Mouse (Mus musculus) cerebellum, adult 11-12 months (tissue): Measurements from ENCODE around the gene Lyar.
A peak's percentile ranks its signal among the peaks of the same experiment; 100 is the strongest.

Experiments used
- DNase-seq: peaks from one replicate; pipeline ENCODE4 v3.0.0; 2022

Gene Lyar

DNA sequence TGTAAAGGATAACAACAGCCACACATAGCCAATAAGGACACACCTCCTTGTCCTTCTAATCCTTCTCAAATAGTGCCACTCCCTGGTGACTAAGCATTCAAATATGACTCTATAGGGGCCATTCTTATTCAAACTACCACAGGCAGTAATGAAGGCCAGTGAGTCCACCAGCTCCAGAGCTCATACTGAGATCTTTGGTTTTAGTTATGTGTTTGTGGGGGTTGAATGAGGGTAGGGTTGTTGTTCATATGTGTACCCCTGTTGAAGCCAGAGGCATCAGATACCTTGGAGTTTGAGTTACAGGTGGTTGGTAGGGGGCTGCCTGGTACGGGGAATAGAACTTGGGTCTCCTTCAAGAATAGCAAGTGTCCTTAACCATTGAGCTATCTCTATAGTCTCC lies 36.3 kb downstream of the Lyar start:
- no peak for DNase-seq

DNA sequence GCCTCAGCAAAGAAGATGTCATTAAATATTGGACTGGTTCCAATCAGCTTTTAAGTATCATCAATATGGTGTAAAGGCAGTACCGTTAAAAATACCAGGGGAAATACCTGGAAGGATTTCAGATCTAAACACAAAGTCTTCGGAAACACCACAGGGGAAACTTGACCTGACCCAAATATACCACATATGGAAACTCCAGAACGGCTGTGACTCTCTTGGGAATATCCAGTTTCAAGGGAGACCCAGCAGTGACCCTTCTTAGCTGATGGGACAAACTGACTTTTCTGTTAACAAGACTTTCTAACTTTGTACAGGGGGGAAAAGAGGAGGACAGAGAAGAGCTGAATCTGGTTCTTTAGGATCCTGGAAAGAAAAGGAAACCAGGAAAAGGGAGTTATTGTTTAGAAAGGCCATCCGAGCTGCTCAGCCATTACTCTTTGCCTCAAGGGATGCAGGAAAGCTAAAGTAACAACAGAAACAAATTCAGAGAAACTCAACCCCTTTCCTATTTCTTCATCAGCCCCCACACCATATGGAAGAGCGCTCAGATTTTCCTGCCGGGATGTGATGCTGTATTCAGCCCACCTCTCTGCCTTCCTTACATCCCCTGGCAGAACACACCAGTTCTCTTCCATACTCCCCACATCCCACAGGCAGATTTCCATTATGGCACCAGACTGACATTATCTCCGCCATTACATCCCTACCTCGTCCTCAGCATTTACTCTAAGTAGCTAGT lies 37.9 kb downstream of the Lyar start:
- no peak for DNase-seq

DNA sequence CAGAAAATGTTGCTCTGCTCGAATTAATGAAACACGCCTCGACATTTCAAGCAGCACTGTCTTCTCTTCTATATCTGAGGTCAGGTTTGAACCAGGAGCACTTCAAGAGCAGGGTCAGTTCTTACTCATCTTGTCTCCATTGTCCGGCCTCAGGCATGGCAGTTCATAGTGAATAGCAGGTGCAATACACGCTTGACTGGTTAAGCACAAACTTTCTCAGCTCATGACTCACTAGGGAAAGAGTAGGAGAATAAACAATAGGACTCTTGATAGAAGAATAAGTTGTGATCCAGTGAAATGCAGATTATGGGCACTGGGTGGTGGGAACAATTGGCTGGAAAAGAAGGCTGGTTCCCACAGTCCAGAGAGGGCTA lies 38.5 kb downstream of the Lyar start:
- no peak for DNase-seq

DNA sequence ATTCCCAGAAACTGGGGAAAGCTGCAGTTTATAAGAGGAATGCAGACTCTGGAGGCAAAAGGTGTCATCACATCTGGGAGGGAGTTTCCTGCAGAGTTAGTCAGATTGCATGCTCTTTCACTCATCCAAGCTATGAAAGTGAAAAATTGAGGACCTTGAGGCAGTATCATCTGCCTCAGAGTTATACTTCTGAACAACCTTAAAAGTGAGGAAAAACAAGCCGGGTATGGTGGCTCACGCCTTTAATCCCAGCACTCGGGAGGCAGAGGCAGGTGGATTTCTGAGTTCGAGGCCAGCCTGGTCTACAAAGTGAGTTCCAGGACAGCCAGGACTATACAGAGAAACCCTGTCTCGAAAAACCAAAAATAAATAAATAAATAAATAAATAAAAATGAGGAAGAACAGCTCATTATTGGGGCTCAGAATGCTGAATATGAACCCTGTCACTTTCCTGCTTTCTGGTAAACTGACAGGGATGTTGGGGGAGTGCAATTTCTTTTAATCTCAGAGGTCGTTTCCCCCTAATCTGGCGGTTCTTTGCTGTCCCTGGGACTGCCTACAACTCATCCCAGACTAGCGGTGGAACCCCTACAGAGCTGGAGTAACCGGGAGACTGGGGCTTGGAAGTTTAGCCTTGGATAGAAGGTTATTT lies 39.3 kb downstream of the Lyar start:
- no peak for DNase-seq

DNA sequence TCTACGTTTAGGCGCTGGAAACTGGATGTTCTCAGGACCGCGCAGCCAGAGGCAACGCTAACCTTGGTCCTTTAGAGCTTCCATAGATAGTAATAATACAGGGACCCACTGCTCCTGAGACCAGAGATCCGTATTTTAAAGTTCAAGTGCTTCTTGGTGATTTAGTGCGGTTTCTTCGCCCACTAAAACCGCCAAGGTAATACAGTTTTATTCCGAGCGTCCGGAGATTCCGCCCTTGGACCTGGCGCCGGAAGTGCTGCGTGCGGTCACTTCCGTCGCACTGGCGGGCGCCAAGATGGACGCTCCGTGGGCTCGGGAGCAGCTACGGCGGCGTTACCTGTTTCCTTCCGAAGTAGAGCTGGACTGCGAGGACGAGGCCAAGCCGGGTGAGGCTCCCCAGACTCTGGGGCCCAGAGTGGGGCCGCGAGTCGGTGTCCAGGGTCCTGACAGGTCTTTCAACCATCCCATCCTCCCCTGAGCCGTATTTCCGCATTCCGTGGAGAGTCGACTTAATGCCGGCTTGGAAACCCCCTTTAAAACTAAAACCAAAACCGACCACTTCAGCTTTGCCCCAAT lies 39.9 kb downstream of the Lyar start, which contains the start of gene Tmem128:
Tmem128 (plus strand) TSS at position 79 of the 576 bp plus-strand sequence.
- peak; percentile 63 for DNase-seq

DNA sequence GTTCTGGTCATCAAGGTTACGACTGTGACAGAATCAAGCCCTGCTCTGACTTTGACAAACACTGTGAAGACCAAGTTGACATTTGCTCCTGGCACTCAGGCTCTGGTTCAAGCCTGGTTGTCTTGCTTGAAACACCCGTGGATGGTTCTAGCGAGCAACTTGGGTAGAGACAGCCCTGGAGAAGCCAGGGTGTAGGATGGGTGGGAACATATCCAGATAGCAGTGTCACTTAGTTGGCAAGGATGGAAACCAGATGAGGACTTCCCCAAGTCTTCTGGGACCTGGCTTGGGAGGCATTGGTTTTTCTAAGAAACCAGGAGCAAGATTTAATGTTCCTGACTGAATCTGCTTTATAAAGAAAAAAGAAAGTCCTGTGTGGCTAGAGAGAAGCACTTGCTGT lies 50.7 kb downstream of the Lyar start:
- no peak for DNase-seq

DNA sequence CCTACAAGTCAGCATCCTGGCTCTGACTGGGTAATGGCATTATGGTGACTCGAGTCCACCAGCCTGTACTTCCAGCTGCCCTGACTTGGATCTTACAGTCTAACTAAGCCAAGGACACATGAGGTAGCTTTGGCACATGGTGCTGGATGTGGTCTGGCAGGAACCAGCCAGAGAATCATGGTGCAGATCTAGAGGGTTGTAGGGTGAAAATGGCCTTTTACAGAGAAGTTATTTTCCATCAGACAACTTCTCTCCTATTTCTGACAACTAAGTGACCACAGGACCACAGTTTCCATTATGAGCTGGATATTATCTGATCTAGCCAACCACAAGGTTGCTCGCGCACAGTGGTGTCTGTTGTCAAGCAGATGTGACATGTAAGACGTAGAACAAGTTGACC lies 53.6 kb downstream of the Lyar start:
- DNase-seq: no peak

DNA sequence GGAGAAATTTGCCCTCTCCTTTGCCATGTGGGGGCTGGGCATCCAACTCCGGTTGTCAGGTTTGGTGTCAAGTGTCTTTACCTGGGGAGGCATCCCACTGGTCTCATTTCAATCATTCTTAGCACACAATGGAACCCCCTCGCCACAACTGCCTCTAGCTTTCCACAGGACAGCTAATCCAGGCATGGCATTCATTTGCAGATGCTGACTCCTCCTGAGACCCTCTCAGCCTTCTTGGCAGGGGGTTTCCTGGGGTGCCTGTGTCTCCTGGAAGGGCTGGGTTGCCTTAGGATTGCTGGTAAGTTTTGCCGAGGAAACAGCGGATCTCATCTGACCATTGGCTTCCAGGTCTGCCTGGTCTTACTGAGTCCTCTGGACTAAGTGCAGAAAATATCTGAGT lies 55.5 kb downstream of the Lyar start, which contains the start of gene Otop1:
Otop1 (plus strand) TSS at position 202 of the 400 bp plus-strand sequence.
- DNase-seq: no peak

DNA sequence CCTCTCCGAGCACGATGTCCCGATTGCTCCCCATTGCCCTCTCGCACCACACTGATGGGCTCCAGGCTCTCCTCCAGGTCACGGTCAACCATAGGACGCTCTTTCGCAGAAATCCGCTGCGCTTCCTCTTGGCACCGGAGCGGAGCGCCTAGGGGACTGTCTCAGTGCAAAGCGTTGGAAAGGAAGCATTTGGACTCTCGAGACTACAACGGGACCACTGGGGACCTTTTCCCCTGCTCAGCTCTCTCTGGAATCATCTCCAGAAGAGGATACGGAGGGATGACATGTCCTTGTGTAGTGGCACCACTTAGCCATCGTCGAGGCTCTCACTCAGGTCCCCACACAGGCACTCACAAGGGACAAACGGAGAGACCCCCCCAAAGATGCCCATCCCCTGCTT lies 56.2 kb downstream of the Lyar start:
- DNase-seq: no peak

DNA sequence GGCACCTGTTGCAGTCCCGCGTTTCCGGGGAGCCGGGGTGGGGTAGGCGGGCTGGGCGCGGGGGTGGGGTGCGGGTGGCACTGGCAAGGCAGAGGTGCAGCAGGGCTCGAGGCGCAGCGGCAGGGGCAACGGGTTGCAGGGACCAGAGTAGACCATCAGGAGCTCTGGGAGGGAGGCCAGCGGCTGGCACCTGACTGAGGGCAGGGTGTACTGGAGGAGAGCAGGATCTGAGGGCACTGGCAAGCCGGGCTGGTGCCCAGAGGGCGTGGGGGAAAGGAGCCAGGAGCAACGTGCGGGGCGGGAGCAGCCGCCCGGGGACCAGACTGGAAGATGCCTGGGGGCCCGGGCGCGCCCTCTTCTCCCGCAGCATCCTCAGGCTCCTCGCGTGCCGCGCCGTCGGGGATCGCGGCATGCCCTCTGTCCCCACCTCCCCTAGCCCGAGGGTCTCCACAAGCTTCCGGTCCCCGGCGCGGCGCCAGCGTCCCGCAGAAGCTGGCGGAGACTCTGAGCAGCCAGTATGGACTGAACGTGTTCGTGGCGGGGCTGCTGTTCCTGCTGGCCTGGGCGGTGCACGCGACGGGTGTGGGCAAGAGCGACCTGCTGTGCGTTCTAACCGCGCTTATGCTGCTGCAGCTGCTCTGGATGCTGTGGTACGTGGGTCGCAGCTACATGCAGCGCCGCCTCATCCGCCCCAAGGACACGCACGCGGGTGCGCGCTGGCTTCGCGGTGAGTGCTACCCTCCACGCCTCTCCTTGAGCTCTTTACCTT lies 57.0 kb downstream of the Lyar start:
- no peak for DNase-seq

DNA sequence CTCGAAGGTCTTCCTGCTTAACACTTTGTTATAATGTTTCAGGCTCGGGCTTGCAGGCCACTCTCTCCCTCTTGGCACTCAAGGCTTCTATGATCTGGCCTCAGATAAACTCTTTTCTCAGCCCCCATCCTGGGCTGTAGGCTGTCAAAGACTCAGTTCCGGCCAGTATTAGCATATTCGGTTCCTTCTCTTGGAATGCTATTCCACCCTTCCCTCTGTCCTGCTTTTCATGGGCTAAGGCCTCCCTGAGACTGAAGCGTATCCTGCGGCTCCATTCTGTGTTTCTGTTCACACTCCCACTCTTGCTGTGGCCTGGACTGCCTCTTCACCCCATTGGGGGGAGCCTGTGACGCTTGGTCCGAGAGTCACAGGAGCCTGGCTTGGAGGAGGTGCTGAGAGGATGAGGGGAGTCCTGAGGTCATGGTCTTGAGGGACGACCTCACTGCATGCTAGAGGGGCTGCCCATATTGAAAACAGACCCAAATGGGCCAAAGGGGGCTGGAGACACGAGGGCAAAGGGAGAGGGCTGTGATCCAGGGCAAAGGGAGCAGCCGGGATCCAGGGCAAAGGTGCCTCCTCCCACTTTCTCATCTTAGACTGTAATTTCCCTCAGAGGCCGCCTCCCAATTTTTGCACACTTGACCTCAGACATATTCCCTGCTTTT lies 57.8 kb downstream of the Lyar start:
- DNase-seq: no peak

DNA sequence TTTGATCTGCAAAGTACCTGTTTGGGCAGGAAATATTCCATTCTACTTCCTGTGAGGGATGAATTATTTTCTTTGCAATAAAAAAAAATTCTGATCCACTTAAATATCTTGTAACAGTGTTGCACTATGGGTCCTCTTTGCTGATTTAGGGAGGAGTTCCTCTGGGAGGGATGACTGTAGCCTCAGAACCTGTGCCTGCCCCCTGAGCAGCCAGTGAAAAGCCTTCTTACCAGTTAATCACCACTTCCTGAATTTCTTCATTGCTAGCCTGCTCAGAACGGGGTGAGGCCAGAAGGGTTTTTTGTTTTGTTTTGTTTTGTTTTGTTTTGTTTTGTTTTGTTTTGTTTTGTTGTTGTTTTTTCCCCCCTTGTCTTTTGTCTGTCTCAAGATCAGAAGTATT lies 59.8 kb downstream of the Lyar start:
- no peak for DNase-seq
